Mouse (Mus musculus) ovary, adult 18-20 months (tissue): Measurements from ENCODE around the gene Ints4.
A peak's percentile ranks its signal among the peaks of the same experiment; 100 is the strongest.
"Not testable (repeated sequence)": the region's sequence is repeated elsewhere in the genome, so short reads cannot be mapped to it uniquely, and the experiment has no call there.

Source experiments
- DNase-seq: peaks from one replicate; pipeline ENCODE4 v3.0.0; 2022; ENCODE audit warnings: low spot score, mixed read lengths

Ints4 gene

DNA sequence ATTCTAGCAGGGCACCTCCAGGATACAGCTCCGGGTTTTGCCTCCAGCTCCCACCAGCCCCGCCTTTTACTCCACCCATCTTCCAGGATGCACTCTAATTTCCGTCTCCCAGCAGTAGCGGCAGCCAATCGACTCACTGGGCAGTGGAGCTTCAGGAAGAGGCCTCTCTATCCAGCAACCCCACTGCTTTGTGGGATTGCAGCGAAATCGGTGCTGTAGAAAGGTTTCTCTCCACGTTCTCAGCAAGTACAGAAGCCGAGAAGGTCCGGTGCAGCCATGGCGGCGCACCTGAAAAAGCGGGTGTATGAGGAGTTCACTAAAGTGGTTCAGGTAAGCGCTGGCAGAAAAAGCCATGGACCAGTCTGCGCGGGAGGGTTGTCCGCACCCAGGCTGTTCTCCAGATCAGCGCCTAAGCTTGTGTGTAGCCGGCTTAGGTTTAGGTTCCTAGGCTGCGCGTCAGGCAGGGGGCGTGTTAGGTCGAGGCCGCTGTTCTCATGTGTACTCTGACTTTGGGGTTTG, at the start of gene Ints4:
Gene Ints4, plus strand, starts transcription at position 136 of the 519 bp plus-strand sequence.
- DNase-seq = peak; percentile 93

DNA sequence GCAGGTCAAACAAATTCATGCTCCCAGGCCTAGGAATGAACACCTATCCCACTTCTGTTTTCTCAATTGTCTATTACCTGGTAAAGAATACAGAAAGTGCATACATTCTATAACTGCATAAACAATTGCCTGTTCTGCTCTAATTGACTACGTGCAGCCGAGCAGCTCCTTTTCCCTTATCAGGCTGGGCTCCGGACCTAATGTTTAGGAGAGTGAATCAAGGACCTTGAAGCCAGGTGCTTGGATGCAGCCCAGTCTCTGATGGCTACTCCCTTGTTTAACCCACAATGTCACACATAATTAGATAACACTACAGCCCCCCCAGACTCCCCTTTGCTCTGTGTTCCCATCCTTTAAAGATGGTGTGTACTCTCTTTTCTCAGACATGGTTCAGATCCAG, 47.2 kb upstream of the Ints4 start:
- peak; percentile 52 for DNase-seq

DNA sequence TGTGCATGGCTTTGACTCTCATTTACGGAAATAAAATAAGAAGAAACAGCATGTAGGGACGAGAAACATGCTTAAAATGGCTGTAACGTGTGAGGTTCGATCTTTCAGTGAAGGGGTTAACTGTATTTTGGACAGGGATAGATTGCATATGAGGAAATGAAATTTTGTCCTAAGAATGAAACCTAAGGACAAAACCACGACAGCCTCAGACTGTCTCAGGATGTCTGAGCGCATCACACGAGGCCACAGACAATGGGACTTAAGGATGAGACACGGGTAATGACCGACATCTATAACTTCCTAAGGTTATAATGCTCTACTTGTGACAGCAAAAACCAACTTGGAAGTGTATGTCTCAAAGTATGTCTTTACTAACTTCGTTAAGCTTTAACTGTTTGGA, 46.2 kb upstream of the Ints4 start:
- DNase-seq = no peak

DNA sequence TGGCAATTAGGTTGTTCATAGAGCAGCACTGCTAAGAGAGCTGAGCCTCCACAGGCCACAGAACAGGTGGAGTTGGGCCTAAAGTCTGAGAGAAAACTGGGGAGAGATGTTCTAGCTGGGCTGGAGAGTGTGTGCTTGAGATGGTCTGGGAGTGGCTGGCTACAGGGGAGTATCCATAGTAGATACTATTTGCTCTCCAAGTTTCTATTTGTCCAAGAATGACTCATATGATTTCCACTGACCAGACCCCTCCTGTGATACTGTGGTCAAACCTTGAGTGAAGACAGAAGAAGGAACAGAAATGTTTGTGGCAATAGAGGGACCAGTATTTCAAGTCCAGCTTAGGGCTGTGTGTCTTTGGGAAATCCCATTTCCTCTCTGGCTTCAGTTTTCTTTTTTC, 41.8 kb upstream of the Ints4 start:
- DNase-seq = no peak

DNA sequence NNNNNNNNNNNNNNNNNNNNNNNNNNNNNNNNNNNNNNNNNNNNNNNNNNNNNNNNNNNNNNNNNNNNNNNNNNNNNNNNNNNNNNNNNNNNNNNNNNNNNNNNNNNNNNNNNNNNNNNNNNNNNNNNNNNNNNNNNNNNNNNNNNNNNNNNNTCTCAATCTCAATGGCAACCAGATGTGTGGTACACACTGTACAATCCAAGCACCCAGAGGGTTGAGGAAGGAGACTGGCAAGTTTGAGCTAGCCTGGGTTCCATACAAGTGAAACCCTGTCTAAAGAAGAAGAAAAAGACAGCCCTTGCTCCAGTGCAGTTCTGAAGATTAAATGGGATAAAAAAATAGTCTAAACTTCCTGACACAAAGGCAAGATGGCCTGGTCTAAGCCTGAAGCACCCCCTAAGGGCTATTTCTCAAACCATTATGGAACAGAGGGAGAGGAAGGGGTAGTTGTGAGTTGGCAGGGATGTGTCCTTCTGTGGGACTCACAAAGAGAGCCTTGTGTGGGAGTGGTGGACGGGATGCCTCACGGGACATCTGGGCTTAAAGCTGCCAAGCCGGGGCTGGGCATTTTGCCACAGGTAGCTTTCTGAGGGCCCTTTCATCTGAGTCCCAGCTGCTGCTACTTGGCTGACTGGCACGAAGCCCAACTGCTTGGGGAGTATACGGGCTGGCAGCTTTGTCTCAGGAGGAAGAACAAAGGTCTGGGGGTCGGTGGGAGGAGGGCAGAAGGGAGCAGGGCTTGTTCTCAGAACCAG, 34.4 kb upstream of the Ints4 start:
- DNase-seq = peak; percentile 89

DNA sequence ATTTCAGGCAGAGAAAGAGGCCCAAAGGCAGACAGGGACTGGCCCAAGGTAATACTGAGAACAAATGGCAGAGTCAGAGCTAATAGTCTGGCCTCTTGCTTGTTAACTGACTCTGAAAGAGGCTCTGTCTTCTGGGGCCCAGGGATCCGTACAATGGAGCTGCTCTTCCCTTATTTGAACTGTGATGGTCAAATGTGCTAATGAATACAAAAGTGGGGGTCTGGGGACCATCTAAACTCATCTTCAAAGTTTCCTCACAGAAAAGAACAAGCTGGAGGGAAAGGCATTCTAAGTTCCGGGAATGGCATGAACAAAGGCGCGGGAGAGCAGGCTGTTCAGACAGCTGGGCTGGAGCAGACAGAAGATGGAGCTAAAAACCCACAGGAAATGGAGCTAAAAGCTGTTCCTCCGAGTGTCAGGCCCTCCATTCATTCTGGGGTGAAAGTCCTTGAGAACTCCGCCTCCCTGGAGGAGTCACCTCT, 33.7 kb upstream of the Ints4 start:
- DNase-seq = no peak

DNA sequence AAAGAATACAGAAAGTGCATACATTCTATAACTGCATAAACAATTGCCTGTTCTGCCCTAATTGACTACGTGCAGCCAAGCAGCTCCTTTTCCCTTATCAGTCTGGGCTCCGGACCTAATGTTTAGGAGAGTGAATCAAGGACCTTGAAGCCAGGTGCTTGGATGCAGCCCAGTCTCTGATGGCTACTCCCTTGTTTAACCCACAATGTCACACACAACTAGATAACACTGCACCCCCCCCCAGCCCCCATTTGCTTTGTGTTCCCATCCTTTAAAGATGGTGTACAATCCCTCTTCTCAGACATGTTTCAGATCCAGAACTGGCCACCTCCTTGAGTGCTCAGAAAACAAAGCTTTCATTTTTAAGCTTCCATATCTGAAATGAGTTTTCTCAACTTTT, 29.7 kb upstream of the Ints4 start, which contains the start of gene Kctd14:
Gene Kctd14, plus strand, starts transcription at position 301 of the 400 bp plus-strand sequence.
- not testable (repeated sequence) for DNase-seq

DNA sequence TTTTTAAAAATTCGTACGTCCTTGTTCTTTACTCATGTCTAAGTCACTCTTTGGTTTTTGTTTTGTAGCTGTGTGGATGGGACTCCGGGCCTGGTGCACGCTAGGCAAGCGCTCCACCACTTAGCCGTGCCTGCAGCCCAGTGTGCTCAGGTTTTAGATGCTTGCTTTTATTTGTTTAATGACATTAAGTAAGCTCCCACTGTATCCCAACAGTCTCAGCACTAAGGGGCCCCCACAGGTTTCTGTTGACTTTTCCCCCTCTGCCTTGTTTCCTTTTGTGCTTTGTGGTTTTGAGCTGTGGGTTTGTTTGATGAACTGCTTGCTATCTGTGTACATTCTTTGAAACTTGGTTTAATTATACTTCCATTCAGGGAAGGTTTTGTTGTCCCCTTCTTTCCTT, 28.6 kb upstream of the Ints4 start:
- DNase-seq = no peak

DNA sequence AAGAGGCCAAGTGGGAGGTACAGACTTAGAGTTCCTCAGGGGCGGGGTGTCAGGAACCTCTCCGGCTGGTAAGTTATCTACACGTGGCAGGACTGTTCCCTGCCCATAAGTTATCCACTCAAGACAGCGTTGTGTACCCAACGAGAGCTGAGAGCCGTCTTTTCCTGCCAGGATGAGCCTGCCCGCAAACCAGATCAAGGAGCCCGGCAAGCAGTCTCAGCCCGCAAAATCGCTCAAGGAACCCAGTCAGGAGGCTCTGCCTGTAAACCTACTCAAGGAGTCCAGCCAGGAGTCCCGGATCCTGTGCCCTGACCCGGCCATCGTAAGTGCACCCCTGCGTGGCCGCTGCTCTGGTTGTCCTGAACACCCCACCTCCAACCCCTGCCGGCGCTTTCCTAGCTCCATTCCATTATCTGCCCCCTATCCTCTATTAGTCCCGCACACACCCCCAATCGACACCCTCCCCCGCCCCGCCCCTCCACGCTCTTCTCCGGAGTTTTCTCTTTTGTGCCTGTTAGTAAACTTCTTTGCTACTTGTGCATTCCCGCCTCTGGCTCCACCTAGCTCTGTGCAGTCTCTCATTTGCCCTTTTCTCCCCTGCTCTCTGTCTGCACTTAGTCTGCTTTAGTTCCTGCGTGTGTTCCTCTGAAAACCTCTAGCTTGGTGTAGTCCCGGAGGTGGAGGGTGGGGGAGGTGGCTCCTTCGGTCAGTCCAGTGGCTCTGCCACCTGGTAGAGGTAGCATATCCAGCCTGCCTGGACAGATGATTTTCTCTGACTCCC, 27.4 kb upstream of the Ints4 start:
- peak; percentile 39 for DNase-seq

DNA sequence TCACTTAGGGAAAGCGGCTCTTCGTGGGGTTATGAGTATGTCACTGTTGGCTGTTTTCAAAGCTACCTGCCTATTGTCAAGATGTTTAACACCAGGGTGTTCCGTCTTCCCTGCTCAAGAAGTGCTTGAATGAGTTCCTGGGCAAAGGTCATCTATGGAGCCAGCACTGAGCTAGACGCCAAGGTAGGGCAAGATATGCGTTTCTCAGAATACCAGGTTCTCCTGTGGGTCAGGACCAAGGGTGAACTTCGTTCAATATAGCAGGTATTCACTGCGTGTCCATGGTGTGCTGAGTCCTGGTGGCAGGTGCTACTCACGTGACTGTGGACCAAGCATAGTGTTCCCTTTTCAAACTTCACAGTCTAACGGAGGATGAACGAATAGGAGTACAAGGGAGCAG, 26.0 kb upstream of the Ints4 start:
- DNase-seq = no peak

DNA sequence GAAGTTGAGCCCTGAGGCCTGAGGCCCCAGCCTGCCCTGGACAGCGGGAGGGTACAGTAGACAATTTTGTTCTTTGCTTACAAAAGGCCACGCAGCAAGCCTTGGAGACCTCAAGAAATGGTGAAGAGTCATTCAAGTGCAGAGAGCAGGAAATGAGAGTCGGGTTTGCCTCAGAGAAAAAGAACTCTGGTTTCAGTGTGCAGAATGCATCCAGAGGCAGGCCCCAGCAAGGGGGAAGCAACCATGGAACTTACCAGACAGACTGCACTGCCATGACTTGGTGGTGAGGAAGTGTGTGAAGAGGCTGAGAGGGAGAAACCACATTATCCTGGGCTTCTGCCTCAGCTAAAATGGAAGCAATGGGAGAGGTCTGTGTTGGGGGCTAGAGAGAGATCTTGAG, 25.2 kb upstream of the Ints4 start:
- DNase-seq = no peak

DNA sequence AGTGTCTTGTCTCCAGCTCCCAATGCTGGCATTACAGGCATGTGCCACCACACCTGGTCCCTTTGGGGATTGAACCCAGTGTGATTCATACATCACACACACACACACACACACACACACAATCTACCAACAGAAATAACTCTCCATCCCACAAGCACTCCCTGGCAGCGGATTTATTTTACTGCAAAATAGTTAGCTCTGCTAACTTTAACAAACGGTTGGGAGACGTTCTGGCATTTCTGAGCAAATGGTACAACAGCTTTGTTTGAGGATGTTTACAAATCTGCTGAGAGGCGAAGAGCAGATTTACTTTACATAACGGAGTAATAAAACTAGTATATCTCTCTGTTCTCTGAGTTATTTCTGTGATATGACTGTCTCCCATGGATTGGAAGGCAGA, 7.8 kb upstream of the Ints4 start:
- DNase-seq = no peak

DNA sequence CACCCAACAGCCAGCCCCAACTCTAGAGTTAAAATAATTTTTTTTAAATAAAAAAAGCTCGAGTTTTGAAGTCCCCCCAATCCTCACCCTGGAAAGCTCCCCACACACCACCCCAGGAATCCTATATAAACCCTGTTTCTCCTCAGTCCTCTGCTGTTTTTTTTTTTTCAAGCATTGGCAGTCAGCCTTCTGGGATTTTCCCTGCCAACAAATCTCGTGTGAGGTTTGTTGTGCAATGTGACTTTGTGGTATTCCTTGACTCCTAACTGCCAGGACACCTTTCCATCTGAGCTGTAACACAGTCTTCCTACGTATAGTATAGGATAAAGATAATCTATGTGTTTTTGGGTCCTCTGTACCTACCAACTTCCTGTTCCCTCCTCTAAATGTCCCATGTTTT, 1.4 kb upstream of the Ints4 start:
- DNase-seq = no peak

DNA sequence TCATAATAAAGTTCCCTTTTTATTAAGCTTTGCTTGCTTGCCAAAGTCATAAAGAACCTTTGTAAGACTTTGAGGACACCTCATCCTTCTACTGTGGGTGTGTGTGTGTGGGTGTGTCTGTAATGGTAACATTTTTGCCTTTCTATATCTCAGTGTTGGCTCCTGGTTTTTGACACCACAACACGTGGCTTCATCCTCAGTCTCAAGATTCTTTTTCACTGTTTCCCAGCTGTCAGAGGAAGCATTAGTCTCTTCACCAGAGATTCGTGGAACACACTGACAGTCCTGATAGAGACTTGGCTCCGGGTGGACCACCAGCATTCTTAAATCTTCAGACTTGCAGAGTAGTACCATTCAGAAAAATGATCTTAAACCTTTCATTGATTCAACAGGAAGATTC, 466 bp upstream of the Ints4 start:
- DNase-seq = no peak

DNA sequence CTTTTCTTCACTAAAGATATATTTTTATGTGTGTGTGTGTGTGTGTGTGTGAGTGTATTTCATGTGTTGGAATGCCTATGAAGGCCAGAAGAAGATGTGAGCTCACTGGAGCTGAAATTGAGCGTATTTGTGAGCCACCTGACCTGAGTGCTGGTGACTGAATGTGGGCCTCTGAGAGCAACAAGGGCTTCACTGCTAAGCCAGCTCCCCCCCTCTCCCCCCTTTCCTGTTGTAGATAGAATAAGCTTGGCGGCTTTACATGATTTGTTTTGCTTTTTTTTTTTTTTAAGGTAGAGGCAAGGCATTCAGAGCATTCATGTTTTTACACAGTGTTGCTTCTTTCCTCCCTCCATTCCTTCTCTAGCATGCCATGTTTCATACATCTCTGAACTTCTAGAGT, 2.6 kb downstream of the Ints4 start:
- DNase-seq = no peak

DNA sequence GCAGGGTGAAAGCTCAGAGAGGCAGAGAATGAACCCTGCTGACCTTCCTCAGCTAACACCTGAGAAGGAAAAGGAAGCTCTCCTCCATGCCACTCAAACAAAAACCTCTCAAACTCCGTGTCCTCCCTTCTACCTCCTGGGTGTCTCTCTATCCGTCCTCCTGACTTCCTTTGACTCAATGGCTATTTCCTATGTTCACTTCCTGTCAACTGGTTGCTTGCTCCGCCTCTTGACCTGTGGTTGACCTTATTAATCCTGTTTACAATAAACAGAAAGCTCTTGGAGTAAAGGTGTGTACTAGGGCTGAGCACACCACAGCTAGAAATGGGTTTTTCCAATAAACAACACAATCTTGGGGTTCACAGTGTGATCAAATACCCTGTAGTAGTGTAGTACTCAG, 10.4 kb downstream of the Ints4 start:
- no peak for DNase-seq

DNA sequence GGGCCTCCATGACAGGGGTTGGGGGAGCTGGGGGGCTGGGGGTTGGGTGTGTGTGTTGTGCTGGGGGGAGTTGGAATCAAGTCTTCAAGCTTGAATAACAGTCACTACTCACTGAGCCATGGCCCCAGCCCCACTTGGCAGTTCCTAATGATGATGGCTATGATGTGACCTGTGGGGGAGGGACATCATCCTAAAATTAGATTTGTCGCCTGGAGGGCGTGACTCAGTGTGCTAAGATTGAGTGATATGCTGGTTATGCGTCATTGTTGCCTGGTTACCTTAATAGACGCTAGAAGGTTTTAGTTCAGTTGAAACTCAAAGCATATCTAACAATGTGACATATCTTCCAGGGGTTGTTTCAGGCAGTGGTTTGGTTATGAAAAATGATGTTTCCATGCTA, 11.7 kb downstream of the Ints4 start:
- no peak for DNase-seq

DNA sequence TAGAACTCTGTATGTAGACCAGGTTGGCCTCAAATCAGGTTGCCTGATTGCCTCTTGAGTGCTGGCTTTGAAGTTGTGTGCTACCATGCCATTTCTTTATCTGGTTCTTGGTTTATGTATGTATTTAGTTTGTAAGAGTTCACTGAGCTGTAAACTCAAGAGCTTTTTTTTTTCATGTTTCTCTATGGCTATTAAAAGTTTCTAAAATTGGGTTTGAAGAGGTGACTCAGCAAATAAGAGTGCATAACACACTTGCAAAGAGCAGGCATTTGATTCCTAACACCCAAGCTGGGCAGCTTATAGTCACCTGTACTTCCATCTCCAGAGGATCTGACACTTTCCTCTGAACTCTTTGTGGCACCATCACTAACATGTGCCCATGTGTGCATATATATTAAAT, 14.3 kb downstream of the Ints4 start:
- no peak for DNase-seq

DNA sequence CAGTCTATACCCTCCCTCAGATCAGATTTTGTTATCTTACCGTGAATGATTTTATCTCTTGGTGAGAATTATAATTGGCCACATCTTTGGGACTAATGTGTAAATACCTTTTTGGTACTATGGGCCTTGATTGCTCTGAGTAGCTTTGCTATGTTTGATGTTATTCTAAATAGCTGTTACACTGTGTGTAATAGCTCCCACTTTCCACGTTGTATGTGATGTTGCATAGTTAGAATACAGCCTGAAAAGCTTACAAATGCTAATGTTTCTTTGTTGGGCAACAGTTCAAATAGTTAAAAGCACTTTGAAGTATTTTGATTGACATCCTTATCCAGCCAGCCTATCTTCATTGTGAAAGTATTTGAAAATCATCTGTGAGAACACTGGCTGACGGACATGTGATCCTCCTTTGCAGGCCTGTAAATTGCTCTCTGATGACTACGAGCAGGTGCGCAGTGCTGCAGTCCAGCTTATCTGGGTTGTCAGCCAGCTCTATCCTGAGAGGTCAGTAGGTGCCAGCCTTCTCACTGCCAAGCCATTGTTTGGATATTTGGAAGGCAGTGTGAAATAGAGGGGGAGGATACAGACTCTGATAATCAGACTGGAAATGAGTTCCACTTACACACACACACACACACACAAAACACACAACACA, 19.9 kb downstream of the Ints4 start:
- DNase-seq = peak; percentile 10

DNA sequence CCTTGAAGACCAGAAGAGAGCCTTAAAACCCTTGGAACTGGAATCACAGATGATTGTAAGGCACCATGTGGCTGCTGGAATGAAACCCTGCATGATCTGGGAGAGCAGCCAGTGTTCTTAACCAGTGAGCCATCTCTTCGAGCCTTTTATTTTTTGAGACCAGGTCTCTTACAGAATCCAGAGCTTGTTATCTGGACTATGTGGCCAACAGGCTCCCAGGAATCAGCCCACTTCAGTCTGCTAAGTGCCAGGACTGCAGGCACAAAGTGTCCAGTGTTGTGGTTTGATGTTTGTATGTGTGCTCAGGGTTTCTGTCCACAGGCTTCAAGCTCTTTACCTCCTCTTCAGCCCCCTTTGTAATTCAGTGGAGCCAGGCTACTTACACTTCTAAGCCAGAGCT, 34.0 kb downstream of the Ints4 start:
- DNase-seq = no peak

DNA sequence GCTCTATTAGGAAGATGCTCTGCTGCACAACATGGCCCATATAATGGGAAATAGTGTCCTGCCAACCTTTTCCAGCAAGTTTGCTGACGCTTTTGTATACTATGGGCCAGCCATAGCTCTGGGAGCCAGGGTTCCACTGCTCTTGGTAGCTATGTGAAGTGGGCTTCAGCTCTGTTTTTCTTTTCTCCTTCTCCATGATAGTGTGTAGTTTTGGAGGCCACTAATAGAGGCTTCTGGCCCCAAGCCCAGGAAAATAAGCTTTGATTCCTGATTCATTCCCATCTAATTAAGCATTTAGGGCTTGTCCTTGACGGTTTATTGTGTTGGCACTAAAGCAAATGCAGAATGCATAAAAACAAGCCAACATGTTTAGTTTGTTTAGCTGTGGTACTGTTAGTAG, 39.2 kb downstream of the Ints4 start:
- DNase-seq = peak; percentile 23

DNA sequence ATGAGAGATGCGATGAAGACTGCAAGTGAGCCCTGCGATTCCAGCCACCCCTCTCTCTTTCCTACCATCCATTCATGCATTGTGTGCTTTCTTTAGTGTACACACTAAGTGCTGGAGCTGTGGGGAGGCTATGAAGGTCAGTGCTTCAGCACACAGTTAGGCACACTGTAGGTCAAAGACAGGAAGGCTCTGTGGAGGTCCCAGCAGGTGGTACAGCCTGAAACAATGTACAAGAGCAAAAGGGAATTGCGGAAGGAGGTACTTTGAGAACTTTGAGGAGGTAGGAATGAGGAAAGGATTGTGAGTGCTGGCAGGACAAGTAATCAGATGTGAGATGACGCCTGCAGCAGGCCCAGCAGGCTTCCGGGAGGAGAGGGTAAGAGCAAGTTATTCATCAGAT, 54.8 kb downstream of the Ints4 start:
- no peak for DNase-seq

DNA sequence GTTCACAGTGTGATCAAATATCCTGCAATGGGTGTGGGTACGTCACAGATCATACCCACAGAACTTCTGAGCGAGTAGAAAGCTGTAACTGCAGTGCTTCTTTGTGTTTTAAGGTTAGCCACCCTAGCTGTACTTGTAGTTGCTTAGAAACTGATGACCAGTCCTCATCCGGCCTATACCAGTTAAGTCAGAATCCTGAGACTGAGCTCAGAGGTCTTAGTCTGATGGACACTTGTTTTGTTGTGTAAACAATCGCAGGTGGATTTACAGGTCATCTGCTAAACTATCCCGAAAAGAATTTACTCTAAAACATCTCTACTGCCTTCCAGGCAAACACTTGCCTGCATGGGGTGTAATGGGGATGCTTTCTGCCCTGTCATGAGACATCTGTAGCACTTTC, 55.8 kb downstream of the Ints4 start:
- no peak for DNase-seq
